Mouse (Mus musculus) right cerebral cortex, postnatal 36 days (tissue): ENCODE measurements around the gene Psmb2.

Source experiments
- DNase-seq, 2 experiments: peaks; one replicate each; pipeline ENCODE4 v3.0.0; 2022; ENCODE audit warnings: low spot score in 2 of 2, mixed read lengths in 1 of 2

The Psmb2 gene

DNA sequence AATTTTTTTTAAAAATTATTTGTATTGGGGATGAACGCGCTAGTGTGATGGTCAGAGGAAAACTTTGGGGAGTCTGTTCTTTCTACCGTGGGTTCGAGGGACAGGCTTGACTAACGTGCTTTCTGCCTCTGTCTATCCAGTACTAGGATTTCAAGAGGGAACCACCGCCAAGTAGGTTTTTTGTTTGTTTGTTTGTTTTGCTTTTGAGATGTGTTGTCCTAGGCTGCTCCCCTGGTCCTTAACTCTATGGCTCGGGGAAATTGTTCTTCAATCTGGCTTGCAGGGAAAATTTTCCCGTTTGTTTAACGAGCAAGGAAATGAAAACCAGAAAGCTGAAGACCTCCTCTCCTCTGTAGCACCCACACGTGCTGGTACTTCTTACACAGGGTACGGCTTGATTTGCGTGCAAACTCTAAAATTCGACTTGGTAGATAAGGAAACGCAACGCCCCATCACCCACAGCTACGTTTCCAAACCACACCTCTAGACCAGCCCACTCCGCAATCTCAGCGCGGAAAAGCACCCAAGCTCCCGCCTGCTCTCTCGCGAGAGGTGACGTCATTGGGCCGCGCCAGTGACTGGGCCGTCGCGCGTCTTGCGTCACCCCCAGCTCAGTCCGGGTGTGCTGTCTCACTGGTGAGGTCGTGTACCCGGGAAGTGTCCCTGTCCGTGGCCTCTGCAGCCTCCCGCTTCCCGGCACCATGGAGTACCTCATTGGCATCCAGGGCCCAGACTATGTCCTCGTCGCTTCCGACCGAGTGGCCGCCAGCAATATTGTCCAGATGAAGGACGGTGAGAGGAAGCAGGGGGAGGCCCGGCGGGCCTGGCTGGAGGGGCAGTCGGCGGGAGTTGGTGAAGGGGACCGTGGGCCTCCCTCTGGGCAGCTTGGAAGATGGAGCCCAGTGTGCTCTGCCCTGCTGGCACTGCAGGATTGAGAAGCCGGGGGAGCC is at the start of gene Psmb2:
Psmb2 (plus strand) TSS at position 577 of the 950 bp plus-strand sequence.
- peak; percentile 94 to 96 for DNase-seq

DNA sequence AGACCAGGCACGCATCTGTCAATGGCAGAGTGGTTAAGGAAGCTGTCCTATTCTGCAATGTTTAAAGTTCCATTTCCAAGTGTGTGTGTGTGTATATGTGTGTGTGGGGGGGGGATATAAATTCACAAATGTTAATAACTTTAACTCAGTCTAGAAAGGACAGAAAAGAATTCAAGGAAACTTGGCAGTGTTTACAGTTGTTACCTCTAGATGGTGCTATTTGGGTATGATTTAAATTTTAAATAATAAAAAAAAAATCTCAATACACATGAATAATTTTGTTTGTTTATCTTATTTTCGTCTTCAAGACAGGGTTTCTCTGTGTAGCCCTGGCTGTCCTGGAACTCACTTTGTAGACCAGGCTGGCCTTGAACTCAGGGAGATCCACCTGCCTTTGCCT is 45.5 kb upstream of the Psmb2 start:
- DNase-seq: no peak

DNA sequence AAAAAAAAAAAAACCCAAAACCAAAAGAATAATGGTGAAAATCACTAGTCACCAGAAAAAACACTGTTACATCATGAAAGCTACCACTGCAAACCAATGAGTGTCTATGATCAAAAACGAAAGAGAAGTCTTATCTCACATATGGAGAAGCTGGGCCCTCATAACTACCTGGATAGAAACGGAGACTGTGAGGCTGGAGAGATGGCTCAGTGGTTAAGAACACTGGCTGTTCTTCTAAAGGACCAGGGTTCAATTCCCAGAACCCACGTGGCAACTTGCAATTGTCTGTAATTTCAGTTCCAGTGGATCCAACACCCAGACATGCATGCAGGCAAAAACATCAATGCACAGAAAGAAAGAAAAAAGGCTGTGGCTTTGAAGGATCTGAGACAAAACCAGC is 44.8 kb upstream of the Psmb2 start:
- no peak for DNase-seq

DNA sequence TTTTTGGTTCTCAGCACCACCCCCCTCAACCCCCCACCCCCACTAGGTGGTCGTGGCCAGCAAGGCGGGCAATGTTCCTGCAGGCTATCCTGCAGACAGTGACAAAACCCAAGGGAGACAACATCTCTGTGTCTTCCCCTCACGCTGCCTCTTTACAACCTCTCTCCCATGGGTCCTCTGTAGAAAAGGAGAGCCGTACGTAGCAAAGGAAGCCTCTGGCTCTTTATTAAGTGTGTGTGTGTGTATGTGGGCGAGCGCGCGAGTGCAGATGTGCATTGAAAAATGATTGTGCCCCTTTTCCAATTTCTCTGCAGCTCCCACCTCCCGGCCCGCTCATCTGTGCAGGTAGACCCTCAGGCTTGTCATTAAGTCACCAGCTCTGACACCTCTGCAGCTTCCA is 41.1 kb upstream of the Psmb2 start:
- no peak for DNase-seq

DNA sequence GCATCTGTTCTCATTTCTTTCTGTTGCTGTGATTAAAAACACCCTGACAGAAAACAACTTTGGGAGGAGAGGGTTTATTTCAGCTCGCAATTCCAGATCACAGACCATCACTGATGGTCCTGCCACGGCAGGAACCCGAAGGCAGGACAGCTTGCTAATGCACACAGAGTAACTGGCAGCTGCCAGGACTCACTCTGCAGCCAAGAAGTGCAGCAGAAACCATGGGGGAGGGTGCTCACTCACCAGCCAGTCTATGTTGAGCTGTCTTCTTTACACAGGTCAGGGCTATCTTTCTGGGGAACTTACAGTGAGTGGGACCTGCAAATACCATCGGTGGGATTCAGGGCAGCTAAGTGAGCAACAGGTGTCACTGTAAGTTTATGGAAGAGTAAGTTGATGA is 40.0 kb upstream of the Psmb2 start:
- no peak for DNase-seq

DNA sequence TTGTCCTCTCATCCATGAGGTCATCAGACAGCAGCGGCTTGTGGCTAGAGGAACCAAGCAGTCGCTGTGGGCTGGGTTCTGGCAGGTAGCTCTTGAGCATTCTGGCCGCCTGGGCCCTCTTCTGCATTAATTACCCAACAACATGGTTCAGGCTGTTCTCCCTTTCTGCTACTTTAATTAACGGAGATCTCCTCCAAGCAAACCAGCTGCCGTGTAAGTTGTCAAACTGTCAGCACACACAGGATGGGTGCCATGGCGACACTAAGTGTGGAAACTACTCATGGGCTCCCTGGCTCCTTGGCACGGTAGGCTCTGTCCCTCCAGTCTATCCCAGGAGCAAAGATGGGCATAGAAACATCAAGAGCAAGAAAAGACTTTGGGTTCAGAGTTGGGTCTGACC is 38.1 kb upstream of the Psmb2 start:
- peak in 1 of 2 experiments; percentile 16 for DNase-seq

DNA sequence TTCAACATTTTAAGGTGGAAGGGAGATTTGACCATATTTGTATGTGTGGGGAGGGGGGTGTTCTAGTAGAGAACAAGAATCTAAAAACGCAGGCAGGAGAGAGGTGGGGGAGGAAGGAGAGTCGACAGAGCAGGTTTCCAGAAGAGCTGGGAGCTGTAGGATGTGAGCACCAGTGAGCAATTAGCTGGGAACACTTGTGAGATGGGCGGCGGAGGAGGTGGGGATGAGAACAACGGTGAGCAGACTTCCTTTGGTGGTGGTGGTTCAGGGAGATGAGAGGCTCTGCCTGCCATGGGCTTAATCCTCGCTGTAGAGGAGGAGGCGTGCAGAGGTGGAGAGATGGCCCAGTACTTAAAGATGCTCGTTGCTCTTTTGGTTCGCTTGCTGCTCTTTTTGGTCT is 35.5 kb upstream of the Psmb2 start:
- DNase-seq: peak; percentile 68 to 75

DNA sequence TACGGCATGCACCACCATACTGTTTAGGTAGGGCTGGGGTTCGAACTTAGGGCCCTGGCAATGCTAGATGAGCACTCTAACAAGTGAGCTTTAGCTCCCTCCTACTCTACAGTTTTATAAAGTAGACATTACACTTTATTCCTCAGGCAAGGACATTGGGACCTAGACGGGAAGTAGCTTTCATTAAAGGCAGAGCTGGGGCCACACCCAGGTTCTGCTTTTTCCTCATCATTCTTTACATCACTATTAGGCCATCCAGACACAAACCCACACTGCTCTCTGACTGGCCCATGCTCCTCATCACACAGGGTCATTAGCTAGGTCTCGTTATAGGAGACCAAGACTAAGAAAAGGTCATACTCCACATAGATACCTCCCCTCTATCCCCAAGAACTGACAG is 33.6 kb upstream of the Psmb2 start:
- DNase-seq: no peak

DNA sequence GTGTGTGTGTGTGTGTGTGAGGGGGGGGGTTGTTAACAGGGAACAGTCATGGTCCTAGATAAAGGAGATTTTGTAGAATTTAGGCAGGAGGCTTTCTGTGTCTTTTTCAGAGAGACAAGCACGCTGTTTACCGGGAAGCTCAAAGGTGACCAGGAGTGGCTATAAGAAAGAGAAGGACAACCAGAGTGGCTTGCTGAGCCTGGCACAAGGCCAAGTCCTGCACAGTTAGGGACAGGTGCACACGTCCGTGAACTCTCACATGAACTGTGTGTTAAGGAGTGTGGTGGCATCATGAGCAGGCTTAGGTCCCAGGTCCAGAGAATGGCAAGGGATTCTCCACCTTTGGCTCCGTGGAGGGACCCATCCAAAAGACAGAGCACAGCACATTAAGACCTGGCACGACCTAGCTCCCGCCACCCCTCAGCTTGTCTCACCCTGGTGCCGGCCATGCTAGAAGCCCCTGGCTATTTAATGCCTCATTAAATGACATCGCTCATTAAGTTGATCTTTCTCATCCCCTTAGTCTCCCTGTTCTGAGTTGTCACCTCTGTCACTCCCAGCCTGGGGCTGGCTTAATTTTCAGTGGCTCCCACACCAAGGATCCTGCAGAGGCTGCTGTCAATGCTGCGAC is 33.0 kb upstream of the Psmb2 start:
- DNase-seq: no peak

DNA sequence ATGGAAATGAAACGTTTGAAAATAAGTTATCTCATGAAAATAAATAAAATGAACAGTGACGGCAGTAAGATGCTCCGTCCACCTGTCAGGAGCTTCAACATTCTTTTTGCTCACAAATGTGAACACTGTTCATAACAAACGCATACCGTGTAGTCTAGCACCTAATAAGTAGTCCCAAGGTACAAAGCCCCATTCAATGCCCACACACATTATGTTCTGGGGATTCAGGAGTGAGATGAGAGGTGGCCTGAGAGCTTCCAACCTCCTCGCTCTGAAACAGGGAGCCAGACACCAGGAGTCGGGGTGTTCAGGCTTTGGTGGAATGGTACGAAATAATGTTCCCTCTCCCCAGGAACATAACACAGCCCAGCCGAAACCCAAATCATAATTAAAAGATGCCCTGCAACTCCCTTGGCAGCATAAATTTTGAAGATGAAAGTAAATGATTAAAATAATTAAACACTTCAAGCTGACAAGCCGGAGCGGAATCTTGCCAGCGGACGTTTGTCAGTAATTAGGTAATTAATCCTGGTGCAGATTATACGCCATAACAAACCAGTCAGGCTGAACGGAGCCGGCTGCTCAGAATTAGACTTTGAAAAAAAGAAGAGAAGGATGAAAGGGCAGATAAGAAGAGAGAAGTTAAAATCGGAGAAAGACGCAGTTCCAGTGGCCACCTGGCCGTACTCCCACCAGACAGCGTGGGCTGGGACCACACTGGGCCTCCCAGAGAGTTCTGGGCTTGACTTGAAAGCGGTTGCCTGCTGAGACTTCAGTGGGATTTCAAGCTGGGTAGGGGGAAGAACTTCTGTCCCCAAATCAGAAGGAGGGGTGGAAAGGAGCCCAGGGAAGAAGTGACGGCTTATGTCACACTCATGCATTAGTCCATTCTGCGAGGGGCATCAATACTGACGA is 29.2 kb upstream of the Psmb2 start:
- no peak for DNase-seq

DNA sequence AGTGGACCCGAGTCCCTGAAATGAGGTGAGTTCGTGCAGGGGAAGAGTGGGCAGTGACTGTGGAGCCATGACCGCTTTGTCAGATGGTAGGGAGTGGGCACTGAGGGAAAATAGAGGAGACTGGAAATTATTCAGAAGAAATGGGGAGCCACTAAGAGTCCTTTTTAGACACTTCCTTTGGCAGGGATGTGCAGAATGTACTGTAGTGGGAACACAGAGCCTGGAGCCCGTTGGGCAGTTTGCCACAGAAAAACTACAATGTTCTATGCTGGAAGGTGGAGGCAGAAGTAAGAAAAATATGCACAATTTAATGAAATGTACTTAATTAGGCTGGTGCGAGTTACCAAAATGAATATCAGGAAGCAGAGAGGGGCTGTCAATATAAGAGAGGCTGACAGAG is 24.3 kb upstream of the Psmb2 start:
- no peak for DNase-seq

DNA sequence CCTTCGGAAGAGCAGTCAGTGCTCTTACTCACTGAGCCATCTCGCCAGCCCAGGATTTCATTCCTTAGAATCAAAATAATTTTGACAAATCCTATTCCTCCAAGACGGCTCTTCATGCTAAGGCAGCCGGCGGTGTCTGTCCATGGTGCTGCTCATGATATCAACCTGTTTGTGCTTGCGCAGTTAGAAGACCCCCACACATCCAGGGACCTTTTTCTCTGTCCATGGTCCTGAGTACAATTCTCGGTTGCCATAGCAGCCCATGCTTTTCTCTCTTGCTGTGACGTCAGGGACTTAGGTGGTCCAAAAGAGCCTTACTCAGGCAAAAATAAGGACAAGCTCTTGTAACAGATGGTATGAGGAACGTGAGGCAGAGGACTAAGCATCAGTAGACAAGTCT is 22.1 kb upstream of the Psmb2 start:
- DNase-seq: no peak

DNA sequence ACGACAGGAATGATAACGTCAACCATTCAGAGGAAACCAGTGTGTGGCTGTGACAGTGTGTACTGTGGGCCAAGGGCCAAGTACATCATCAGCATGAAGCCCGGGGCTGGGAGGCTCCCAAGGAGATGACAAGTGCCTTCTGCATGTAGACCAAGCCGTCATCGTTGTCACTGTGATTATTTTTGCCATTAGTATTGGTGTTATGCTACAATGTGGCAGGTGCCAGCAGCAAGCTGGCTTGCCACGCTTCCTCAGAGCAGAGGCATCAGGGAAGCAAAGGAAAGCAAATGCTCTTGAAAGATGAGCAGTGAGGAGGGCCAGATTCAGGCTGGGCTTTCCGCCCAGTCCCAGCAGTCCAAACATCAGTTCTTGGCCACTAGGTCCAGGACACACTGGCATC is 16.2 kb upstream of the Psmb2 start:
- DNase-seq: peak in 1 of 2 experiments; percentile 11

DNA sequence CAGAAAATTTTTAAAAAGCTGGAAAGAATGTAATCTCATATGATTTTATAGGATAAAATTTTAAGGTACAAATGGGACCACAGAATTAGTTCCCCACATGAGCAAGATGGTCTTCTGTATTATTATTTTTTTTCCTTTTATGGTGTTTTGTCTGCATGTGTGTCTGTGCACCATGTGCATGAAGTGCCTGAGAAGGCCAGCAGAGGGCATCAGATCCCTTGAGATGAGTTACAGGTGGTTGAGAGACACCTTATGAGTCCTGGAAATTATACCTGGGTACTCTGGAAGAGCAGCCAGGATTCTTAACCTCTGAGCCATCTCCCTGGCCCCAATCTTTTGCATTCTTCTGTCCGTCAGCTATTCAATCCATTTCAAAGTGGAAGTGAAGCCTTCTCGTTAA is 10.4 kb upstream of the Psmb2 start:
- DNase-seq: no peak

DNA sequence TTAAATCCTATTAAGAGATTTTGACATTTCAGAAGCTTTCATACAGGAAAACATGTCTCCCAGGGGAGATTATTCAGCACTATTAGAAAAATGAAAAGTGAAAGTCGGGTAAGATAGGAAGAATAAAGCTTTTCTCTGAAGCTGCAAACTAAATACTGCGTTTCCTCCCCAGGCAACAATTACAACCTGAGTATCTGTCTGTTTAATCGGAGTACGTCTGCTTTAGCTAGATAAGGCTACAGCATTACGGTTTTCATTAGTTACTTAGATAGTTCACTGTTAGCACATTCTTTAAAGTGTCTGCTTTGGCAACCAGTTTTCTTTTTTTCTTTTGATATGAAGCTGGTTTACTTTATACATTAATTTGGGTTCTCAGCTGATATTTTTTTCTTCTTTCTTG is 4.9 kb downstream of the Psmb2 start:
- DNase-seq: no peak

DNA sequence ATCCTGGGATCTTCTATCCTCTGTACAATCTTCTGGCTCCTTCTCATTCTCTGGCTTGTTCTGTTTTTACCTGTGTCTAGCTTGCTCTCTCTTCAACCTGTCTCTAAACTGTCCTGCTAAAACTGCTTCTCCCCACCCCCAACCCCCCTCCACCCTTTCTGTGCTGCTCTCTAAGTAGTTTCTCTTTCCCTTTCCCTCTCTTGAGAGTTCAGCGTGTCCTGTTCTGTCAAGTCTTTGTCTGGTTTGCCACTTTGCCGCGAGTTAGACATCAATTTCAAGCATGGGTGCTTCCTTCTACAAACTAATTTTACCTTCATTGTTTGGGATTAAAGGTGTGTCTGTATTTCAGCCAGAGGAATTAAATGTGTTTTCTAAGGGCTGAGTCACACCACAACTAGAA is 5.7 kb downstream of the Psmb2 start:
- DNase-seq: no peak

DNA sequence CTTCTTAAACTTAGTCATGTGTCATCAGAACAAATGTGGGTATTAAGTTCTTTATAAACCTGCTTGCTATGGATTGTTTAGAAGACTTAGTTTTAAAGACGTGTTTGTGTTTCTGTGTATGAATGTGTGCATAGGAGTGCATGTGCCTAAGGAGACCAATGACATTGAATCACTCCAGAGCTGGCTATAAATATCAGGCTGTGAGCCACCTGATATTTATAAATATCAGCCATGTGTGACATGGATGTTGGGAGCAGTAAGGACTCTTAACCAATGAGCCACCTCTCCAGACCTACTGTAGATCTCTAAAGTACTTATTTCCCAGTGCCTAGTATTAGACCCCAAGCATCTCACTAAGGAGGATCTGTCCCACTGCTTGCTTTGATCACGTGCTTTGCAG is 12.0 kb downstream of the Psmb2 start:
- no peak for DNase-seq

DNA sequence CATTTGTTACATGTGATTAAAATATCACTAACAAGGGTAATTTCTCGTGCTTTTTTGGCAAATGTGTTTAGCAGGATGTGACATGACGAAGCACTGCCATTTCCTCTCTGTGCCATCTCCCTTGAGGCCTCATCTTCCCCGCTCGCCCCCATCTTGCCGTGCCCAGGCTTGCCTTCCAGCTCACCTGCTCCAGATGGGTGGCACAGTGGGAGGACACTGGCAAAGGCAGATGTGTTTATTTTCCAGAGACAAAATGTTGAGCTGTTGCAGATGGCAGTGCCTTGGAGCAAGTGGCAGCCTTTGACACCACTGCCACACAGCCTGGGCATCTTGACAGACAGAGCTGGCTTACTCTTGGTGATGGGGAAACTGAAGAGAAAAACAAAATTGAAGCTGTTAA is 15.6 kb downstream of the Psmb2 start:
- no peak for DNase-seq

DNA sequence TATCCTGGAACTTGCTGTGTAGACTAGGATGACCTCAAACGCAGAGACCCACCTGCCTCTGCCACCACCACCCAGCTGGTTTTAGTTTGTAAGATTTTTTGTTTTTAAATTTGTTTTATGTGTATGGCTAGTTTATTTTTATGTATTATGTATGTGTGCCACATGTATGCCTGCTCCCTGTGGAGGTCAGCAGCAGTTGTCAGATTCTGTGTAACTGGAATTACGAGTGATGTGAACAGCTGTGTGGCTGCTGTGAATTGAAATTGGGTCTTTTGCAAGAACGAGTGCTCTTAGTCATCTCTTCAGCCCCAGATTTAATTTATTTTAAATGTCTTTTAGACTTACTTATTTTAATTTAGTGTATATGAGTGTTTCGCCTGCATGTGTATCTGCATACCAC is 19.5 kb downstream of the Psmb2 start:
- no peak for DNase-seq

DNA sequence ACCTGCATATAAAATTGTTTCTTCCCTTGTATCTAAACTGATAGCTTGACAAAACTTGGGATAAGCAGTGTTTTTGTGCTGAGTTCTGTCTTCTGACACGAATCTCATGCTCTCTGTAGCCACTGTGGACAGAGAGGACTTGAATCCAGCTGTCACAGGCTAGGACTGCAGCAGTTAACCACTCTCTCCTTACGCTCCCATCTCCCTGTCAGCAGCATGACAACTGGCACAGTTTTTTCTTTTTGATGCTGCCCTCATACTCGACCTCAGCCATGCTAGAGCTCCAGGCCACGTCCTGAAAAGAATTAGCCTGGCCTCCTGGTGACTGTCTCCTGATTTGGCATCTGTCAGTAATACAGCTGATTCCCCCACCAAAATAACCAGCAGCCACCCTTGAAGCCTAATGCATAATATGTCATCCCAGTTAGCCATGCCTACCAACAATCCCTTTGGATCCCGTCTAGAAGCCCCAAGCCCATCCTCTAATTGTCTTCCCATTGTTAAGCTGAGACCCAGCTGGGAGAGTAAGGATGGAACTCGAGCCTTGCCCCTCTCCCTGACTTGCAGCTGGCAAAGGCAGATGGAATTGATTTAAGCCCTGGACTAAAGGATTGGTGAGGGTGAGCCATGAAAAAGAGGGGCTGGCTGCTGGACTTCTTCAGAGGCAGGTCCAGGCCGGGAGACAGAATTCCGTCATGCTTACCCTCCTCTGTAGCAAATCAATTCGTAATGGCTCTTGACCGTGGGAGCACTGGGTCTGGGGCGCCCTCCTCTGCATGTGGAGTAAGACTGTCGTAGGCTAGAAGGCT is 29.4 kb downstream of the Psmb2 start:
- no peak for DNase-seq

DNA sequence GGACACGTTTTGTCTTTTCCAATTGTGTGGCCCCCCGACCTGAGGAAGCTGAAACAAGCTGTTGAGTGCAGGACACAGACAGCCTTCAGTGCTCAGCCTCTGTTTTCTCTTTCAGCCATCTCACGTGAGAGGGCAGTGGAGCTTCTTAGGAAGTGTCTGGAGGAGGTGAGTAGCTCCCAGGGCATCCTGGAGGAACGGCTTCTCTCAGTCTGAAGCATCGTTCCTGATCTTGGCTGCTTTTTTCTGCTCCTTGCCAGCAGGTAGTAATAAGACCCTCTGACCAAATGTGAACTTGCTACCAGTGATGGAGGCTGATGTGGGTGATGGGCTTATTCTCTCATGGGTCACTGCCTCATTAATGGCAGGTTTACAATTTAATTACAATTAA is 30.0 kb downstream of the Psmb2 start:
- DNase-seq: no peak
